Mouse (Mus musculus): Measurements from ENCODE around the gene Mtmr3. TPM values are rescaled to one million over a fixed set of nuclear protein-coding genes. Genes with fewer than 3 reads are reported as not detected.
A peak's percentile ranks its signal among the peaks of the same experiment; 100 is the strongest.
"Not testable (repeated sequence)": the region's sequence is repeated elsewhere in the genome, so short reads cannot be mapped to it uniquely, and the experiment has no call there.

Mtmr3 gene
- total RNA-seq, 2 experiments from 2014 or later = 60.8 to 65.5 TPM

- intact Hi-C loops (cut with DNase I) = no loop called here
- DNase-seq (ENCODE audit: low spot score in 2 of 2) = no peak
Observed at GRCm38 (mm10) chr11:4605414-4605813, 10.8 kb upstream of the Mtmr3 start.

DNA sequence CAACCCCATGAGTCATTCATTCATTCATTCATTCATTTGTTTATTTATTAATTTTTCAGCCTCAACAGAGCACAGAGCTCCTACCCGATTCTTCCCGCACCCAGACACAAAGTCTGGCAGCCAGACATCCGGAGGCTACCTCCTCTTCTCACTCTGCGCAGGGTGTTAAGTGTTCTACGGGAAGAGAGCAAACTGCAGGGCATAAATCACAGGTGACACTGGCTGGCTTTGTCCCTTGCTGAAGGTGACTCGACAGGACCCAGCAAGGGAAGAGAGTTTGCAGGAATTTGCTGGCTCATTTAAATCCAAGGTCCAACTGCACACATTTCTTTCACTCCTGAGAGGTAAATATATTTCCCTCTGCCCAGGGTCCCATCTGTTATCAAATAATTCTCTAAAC is 9.8 kb upstream of the Mtmr3 start:
- intact Hi-C loops (cut with DNase I) = no loop called here
- no peak for DNase-seq (ENCODE audit: low spot score in 2 of 2)

DNA sequence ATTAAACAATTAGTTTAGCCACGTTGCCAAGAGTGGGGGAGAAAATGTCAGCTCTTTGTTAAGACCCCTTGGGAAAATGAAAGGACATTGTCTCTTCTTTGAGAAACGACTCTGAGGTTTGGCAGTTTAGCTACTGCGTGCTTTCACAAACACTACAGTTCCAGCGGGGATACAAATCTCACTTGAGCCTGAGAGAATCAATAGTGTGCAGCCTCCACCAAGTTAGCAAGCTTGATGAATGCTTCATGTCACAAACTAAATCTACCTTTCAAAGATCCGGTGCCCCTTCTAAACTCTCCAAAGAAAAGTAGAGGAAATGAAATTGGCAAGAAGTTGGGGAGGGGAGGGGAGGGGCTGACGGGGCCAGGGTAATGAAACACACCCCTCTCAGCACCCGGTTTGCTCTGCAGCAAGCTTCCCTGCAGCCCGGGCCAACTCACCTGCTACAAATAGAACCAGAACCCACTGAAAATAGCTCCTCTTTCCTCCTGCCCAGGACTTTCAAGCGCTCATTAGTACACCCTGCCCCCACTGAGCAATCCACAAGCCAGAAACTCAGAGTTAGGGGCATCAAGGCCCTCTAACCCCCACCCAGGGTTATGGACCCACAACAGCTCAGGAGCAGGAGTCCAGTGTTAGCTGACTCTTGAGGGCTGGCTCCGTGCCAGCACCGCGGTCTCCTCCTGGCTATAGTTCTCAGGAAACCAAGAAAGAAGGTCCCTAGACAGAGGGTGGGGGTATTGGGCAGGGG is 8.2 kb upstream of the Mtmr3 start:
- DNase-seq (ENCODE audit: low spot score in 2 of 2) = no peak
- intact Hi-C loops (cut with DNase I) = no loop called here

GRCm38 (mm10) chr11:4601890-4602289 is 7.2 kb upstream of the Mtmr3 start:
- no peak for DNase-seq (ENCODE audit: low spot score in 2 of 2)
- intact Hi-C loops (cut with DNase I) = no loop called here

- intact Hi-C loops (cut with DNase I) = no loop called here
- DNase-seq (ENCODE audit: low spot score in 2 of 2) = no peak
Observed at GRCm38 (mm10) chr11:4599916-4600315, 5.3 kb upstream of the Mtmr3 start.

GRCm38 (mm10) chr11:4598411-4598810 is 3.7 kb upstream of the Mtmr3 start:
- intact Hi-C loops (cut with DNase I) = no loop called here
- DNase-seq (ENCODE audit: low spot score in 2 of 2) = no peak

DNA sequence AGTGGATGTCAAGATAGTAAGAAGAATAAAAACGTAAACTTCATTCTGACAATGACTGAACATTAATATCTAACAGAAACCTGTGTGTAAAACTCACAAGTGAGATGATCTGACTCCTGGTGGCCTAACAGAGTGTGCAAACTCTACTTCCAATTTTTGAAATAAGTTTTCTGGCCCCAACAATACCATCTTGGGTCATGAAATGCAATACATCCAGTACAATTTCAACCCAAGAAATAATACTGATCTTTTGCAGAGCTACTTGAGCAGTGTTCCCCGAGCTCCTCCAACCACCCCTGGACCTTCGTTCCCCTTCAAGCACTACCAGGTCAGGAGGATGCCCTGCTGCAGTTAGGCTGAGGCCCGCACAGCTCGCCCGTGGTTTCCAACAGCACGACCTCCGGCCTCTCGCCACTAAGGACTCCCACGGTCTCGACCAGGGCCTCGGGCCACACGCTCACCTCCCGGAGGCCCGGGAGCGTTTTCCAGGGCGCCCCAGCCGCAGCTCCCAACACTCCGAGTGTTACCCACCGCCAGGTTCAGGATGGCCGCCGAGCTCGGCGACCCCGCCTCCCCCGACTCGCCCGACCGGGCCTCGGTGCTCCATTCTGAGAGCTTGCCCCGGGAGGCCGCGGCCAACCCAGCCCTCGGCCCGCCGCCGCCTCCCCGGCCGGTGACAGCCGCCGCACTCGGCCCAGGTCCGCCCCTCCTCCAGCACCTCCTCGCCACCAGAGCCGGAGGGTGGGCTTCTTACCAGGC is 635 bp downstream of the Mtmr3 start:
- DNase-seq (ENCODE audit: low spot score in 2 of 2) = peak; percentile 8 to 15
- intact Hi-C loops (cut with DNase I) = loop anchor here (5.0 kb wide), 1 partner anchor 43 kb away; the partner anchor contains the start of gene Ascc2

DNA sequence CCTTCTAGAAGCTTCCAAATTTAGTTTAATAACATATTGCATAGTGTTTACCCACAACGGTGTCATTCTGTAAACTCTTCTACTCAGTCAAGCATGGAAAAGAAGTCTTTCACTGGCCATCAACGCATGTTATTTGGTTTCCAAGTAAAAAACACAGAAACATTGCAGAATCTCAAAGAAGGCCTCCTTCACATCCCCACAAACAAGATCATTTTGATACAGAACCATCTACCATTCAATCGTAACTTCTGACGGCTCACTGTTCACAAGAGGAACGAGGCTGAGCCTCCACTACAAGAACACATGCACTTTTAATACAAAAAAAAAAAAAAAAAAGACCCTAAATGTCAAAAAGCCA is 1.2 kb downstream of the Mtmr3 start:
- DNase-seq (ENCODE audit: low spot score in 2 of 2) = no peak
- intact Hi-C loops (cut with DNase I) = loop anchor here (5.0 kb wide), 1 partner anchor 44 kb away; the partner anchor contains the start of gene Ascc2

DNA sequence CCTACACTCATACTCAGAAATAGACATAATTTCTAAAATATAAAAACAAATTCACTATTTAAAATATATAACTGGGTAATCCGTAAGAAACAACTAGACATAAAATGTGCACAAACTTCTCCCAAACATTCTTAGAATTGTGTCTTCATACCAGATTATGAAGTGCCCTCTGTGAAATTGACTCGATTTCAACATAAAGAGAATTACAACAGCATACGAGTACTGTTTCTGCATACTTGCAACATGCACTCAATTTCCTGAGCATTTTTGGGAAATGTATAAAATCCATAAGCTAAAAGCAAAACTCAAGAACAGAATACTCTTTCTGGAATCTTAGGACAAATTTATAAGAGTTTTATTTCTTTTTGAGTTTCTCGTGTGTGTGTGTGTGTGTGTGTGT is 2.9 kb downstream of the Mtmr3 start:
- intact Hi-C loops (cut with DNase I) = loop anchor here (5.0 kb wide), 1 partner anchor 45 kb away; the partner anchor contains the start of gene Ascc2

DNA sequence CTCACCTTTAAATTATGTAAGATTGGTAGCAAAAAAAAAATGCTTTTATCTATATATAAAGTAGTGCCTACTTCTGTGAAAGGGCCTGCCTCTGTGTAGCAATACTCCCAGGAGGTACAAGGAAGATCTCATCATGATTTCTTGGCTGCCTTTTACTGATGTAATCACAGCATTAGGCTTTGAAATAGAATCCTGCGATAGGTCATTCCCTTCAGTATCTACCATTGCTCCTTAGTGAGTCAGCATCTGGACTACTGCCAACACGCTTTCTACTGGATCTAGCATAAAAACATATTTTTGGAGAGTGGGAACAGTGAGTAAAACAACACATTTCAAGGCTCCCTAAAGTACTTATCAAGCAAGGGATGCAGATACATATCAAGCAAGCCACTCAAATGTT is 16.0 kb downstream of the Mtmr3 start:
- intact Hi-C loops (cut with DNase I) = no loop called here
- peak; percentile 20 to 57 for DNase-seq (ENCODE audit: low spot score in 2 of 2)

More for the DNA sequence above, 2.9 kb downstream of the Mtmr3 start:
- DNase-seq (ENCODE audit: low spot score in 2 of 2) = no peak

- DNase-seq (ENCODE audit: low spot score in 2 of 2) = no peak
Observed at GRCm38 (mm10) chr11:4577079-4577478, 17.6 kb downstream of the Mtmr3 start.

DNA sequence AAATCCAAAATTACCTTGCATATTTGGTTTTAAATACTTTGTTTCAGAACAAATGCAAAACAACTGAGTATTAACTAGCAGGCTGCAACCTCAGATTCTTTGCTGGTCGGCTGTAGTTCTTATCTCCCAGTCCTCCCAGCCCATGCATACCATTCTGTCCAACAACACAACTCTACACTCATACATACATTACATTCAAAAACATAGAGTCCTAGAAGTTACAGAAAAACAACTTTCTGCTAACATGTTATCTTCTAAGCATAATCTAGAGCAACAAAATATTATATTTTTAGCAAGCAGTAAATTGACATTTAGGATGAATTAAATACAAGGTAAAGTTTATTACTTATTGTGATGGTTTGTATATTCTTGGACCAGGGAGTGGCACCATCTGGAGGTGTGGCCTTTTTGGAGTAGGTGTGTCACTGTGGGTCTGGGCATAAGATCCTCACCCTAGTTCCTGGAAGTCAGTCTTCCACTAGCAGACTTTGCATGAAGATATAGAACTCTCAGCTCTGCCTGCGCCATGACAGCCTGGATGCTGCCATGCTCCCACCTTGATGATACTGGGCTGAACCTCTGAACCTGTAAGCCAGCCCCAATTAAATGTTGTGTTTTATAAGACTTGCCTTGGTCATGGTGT is 18.5 kb downstream of the Mtmr3 start:
- DNase-seq (ENCODE audit: low spot score in 2 of 2); intact Hi-C loops (cut with DNase I): not testable (repeated sequence)

More at GRCm38 (mm10) chr11:4577079-4577478, 17.6 kb downstream of the Mtmr3 start:
- intact Hi-C loops (cut with DNase I) = no loop called here

DNA sequence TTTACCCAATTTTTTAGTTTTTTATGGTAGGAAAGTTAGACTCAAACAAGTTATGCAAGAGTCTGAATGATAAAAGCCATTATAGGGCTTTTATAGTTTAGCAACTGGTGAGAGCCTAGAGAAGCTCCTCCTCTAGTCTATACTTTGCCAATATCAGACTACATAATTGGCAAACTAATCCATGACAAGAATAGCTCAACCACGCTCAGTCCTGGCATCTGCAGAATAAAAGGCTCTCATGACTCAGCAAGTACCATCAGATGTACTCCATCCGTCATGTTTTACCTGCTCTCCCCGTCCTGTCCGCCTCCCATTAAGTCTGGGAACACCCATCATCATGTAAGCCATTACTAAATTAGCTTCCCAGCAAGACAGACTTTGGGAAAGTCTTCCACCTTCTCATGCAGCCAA is 23.2 kb downstream of the Mtmr3 start:
- intact Hi-C loops (cut with DNase I) = no loop called here
- DNase-seq (ENCODE audit: low spot score in 2 of 2) = peak; percentile 11 to 43

DNA sequence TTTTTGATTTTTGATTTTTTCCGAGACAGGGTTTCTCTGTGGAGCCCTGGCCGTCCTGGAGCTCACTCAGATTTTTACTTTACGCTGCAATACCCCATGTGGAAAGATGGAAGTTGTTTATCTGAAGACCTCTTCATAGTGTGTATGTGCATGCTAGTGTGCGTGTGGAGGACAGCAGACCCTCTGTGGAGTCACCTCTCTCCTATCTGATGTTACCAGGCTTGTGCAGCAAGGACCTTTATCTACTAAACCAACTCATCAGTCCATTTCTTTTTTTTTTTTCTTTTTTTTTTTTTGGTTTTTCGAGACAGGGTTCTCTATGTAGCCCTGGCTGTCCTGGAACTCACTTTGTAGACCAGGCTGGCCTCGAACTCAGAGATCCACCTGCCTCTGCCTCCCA is 28.3 kb downstream of the Mtmr3 start:
- no peak for DNase-seq (ENCODE audit: low spot score in 2 of 2)
- intact Hi-C loops (cut with DNase I) = no loop called here

- intact Hi-C loops (cut with DNase I) = no loop called here
- DNase-seq (ENCODE audit: low spot score in 2 of 2) = no peak
Observed at GRCm38 (mm10) chr11:4565545-4565944, 29.1 kb downstream of the Mtmr3 start.

DNA sequence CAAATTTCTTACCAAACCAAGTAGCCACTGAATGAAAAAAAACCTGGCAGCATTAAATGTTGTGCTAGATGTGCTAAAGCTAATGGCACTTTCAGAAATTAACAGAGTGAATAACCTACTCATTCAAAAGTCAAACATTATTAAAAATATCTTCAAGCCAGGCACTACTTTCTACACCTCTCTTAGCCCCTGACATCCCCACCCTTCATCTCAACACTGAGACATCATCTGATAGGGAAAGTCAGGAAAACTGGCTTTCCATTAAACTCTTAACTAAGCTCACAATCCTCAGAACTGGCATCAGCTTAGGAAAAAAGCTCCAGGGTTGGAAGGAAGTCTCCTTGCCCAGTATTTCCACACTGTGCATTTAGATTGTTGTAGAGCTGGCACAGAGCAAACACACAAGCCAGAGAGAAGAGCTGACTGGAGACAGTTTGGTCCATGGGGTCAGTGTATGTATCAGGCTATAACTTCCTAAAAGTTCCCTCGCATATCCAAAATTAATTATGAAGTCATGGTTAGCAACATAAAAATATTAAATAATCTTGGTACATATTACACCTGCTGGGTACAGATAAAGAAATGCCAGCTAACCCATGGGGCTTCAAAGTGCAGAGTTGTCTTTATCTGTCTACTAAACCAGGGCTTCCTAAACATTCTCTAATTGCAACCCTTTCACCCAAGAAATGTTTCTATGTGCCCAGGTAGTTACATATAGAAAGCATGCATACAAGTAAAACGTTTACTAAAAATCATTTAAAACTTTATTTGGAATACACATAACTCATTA is 41.2 kb downstream of the Mtmr3 start:
- no peak for DNase-seq (ENCODE audit: low spot score in 2 of 2)
- intact Hi-C loops (cut with DNase I) = no loop called here

DNA sequence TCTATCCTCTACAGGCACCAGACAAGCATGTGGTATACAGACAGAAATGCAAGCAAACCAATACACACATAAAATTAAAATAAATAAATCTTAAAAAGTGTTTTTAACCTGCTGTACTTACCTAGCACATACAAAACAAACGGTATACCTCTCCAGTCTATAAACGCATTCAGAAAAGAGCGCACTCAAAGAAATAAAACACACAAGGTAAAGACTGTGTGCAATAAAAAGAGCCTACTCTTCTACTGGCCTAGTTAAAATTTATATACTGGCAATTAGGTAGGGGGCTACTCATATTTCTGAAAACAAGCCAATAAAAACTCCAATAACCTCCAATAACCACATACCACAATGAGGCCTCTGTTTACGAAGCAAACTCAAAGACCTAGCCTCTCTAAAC is 47.1 kb downstream of the Mtmr3 start:
- no peak for DNase-seq (ENCODE audit: low spot score in 2 of 2)
- intact Hi-C loops (cut with DNase I) = no loop called here

- intact Hi-C loops (cut with DNase I) = no loop called here
- no peak for DNase-seq (ENCODE audit: low spot score in 2 of 2)
Observed at GRCm38 (mm10) chr11:4545976-4546375, 48.7 kb downstream of the Mtmr3 start.

- no peak for DNase-seq (ENCODE audit: low spot score in 2 of 2)
- intact Hi-C loops (cut with DNase I) = no loop called here
Observed at GRCm38 (mm10) chr11:4545401-4545800, 49.3 kb downstream of the Mtmr3 start.

- intact Hi-C loops (cut with DNase I); DNase-seq (ENCODE audit: low spot score in 2 of 2): not testable (repeated sequence)
Observed at GRCm38 (mm10) chr11:4544627-4544921, 50.1 kb downstream of the Mtmr3 start.

Data from left cerebral cortex, postnatal 14 days (tissue).